Mouse (Mus musculus) right cerebral cortex, postnatal 25 days (tissue): ENCODE results near the gene Spaca7.
"Not testable (repeated sequence)": the region's sequence is repeated elsewhere in the genome, so short reads cannot be mapped to it uniquely, and the experiment has no call there.

ENCODE experiments used
- DNase-seq: peaks from one replicate; pipeline ENCODE4 v3.0.0; 2022

Gene Spaca7

GRCm38 (mm10) chr8:12572814-12573534, at the start of gene Spaca7:
Spaca7 (plus strand) TSS chr8:12573029.
- no peak for DNase-seq

- DNase-seq, result no peak
Observed at GRCm38 (mm10) chr8:12524279-12524678, 48.5 kb upstream of the Spaca7 start.

DNA sequence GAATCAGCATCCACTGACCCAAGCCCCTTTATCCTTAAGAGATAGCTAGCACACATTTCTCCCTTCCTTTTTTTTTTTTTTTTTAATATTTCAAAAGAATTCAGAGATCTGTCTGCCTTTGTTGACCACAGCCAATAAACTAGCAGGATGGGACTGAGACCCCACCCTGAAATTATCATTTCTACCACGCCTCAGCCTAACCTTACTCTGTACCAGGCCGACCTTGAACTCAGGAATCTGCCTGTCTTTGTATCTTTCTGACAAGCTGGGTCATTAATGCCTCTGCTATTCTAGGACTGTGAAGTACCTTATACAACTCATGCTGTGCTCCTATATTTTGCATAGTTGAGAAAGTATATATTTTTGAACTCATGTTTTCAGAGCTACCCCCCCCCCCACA, 44.2 kb upstream of the Spaca7 start:
- DNase-seq, result no peak

- no peak for DNase-seq
Observed at GRCm38 (mm10) chr8:12535617-12536016, 37.2 kb upstream of the Spaca7 start.

DNA sequence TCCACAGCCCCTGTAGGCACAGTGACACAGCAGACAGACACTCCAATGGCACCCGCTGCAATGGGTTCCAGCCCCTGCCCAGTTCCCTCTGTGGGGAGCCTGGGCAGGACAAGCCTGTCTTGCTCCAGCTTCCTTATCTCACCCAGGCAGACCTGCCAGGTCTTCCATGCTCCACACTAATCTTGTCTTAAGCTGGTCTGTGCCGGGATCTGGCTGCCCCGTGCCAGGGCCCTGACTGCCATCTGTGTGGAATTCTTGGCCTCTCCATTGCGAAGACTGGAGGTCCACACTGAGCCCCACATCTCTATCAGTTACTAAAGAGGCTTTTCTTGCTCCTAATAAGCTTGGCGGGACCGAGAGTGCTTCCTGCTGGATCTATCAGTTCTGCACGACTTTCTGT, 36.5 kb upstream of the Spaca7 start:
- DNase-seq, result no peak

- DNase-seq, result no peak
Observed at GRCm38 (mm10) chr8:12545236-12545635, 27.6 kb upstream of the Spaca7 start.

DNA sequence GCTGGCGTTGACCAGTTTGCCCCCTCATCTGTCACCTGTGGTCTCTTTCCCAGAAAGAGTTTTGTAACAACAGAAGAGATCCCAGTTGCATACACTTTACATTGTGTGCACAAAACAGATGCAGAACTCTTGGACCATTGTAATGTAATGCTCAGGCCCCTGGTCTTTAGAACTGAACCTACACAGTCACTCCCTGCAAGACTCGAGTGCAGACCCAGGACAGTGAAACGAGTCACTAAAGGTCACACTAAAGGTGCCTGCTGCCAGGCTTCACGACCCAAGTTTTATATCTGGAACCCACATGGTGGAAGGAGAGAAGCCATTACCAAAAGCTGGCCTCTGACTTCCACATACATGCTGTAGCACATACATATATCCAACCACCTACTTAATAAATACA, 27.2 kb upstream of the Spaca7 start:
- DNase-seq, result no peak

- DNase-seq, result no peak
Observed at GRCm38 (mm10) chr8:12547466-12548220, 25.2 kb upstream of the Spaca7 start.

DNA sequence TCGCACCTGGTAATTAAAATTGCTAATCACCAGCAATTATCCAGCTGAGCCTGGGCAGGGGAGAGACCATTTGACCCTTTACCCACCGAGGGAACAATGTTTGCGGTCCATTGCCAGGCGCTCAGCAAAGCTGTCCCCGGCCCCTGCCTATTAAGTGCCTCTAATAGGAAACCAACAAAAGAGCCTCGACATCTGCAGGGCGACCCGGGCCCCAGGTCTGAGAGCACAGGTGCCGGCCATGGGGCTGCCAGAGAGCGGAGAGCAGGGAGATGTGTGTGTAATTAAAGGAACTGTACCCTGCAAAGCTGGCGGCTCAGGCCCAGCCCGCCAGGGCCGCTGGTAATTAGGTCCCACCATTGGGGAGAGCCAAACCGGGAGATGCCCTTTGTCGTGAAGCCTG, 24.6 kb upstream of the Spaca7 start:
- no peak for DNase-seq

- DNase-seq, result no peak
Observed at GRCm38 (mm10) chr8:12548680-12549079, 24.1 kb upstream of the Spaca7 start.

DNA sequence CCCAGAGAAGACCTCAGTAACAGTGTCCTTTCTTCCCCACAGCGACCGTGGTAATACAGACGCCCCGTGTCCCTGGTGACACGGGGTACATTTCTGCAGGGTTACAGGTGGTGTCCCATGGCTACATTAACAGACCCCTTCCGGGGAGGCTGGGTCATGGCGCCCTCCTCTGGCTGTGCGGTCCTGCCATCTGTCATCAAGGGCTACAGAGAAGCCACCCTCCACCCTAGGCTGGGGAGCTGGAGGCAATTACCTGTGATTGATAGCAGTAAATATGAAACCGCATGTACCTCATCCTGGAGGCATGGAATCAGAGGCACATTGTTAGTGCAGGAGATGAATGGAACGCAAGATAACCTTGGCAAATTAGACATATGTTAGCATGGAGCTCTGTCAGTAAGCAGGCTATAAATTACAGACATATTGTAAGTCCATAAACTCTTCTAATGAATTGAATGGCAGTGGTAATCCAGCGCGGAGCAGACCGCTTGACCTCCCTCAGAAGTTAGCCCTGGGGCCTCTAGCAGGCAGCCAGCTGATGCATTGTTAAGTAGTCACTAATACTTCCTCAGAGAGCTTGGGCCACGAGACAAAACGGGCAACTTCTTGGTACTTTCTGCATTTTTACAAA, 17.2 kb upstream of the Spaca7 start:
- no peak for DNase-seq

DNA sequence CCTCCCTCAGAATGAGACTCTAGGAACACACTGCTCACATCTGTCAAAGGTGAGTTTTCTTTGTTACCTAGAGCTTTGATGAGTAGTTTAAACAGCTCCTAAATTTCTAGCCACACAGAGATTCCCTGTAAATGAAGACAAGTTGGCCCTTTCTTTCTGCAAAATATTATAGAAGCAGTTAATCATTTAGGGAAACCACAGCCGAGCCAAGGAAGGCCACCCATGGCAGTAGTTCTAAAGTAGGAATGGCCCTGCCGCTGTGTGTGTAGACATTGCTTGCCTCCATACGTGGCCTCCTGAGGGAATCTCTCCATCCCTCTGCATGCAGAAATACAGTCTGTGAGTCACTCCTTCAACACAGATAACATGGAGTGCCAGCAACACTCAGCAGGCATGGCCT, 14.0 kb upstream of the Spaca7 start:
- DNase-seq, result no peak

DNA sequence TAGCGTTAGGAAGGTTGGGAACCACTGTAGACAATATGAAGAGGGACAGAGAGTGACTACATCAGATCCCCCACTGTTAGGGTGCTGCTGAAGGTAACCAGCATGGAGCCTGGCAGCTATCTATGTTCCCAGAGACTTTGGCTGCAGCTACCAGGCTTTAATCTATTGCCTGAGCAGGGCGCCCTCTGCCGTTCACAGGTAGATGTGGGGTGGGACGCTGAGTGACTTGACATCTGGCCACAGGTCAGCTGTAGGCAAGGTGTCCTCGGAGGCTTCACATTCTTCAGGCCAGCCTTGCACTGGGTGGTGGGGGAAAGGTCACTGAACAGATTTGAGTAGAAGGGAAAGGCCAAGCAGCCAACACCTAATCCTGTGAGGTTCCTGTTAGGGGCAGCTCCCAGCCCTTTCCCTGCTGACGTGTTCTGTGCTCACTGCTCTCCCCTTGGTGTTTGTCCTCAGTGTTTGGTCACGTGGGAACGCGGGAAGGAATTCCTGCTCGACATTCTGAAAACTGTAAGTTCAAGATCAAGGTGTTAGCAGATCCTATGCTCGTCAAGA, 11.3 kb upstream of the Spaca7 start:
- peak; percentile 44 for DNase-seq

GRCm38 (mm10) chr8:12564307-12564706, 8.5 kb upstream of the Spaca7 start:
- DNase-seq, result peak; percentile 42

- DNase-seq, result no peak
Observed at GRCm38 (mm10) chr8:12565488-12565887, 7.3 kb upstream of the Spaca7 start.

DNA sequence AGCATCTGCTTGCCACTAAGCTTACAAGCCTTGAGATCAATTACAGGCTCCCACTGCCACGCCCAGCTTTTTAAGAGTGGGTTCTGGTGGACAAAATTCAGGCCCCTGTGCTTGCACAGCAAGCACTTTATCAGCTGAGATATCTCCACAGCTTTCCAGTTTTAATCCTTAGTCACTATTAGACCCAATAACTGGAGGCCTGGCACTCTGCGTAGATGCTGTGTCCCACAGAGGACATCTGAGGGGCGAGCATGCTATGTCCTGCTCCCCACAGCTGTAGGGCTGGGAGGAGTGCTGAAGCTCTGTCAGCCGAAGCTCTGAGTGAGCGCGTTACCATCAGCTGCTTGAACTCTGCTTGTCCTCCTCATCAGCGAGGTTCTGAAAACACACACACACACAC, 6.3 kb upstream of the Spaca7 start:
- no peak for DNase-seq

- DNase-seq, result no peak
Observed at GRCm38 (mm10) chr8:12576003-12576402, 3.2 kb downstream of the Spaca7 start.

GRCm38 (mm10) chr8:12576739-12577138, 3.9 kb downstream of the Spaca7 start:
- DNase-seq, result no peak

DNA sequence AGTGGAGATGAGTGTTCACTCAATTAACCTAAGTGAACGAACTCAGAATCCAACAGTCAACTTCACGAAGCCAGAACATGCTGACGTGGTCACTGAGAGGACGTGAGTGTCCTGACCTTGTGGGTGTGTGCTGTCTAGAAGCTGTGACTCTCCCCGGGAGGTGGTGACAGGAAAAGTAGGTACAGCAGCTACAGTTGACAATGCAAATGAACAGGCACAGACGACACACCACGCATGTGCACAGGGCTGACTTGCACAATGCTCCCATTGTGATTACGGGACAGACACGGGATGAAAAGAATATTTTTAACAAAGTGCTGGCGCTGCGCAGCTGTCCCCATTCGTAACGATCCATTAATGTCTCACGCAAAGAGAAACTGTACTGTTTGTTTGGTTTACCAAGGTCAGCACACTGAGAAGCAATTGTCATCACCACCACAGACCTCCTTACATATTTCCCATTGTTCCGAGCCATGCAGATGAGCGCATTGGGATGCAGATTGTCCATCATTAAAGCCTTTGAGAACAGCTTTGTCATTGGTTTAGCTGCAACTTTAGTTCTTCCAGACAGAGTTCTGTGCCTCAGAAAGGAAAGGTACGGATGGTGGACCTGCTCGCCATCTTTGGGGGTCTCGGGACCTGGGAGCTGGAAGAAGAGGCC, 6.6 kb downstream of the Spaca7 start:
- not testable (repeated sequence) for DNase-seq

DNA sequence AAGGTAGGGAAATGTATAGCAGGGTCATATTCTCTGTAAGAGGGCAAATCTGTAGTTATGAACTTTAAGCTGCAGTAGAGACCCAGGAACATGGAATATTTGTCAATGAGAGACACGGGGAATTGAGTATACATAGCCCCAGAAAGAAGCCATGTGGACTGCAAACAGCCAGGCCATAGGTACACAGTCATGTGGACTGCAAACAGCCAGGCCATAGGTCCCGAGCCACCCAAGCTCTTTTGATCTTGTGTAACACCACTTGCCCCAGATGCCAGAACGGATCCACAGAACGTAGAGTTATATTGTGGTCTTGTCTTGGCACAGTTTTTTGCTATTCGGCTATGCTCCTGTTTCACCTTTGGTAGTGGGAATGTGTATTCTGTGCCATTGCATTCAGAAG, 11.0 kb downstream of the Spaca7 start:
- no peak for DNase-seq

- DNase-seq, result peak; percentile 77
Observed at GRCm38 (mm10) chr8:12607223-12607622, 34.4 kb downstream of the Spaca7 start.

DNA sequence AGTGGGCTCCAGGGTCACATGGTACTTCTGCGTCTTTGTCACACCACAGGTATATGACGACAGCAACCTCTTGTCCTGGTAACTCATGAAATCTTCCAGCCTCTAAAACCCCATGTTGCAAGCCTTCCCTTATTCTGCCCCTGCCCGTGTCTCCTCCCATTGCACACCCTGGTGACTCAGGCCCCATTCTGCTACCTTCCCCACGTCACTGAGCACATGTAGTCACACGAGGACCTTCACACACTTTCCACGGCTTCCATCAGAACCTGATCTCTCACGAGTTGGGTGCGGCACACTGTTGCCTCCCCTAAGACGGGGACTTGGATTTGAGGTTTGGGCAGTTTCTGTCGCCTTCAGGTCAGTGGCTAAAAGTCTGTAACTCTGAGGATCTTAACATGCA, 36.0 kb downstream of the Spaca7 start:
- DNase-seq, result no peak
